Mouse (Mus musculus): ENCODE measurements at regions not wholly inside any gene's neighbourhood (a gene's known extent, or its start where the extent isn't known, plus 50 kb on each side); places are given as distances from the start of the nearest gene placed in this dataset.
A peak's percentile ranks its signal among the peaks of the same experiment; 100 is the strongest.

GRCm38 (mm10) chr9:41238395-41239096 is 77.0 kb upstream of the Ubash3b start:
- Histone ChIP-seq H3K9ac (no peak overlapping the region), H3K36me3 (no peaks in the 10 kb centered on the region), H3K4me3 (no peak overlapping the region), H3K4me1 (replicated peaks) (no peaks in the 10 kb centered on the region), H3K9me3 (replicated peaks) (no peaks in the 10 kb centered on the region), H3K27ac (ENCODE audit: poor library complexity, severe bottlenecking) (no peak overlapping the region), H3K27me3 (replicated peaks) (no peaks in the 10 kb centered on the region), H3K4me2 (no peak overlapping the region)
- ATAC-seq (ENCODE audit: insufficient number of reproducible peaks, low FRiP score), result no peak
- 68% methylated on average over 5 of the region's 5 CpGs for WGBS

- no peak overlapping the region for H3K9ac ChIP-seq
- H3K4me2 ChIP-seq, result no peak overlapping the region
- 83% methylated on average over 5 of the region's 5 CpGs for WGBS
- H3K27ac ChIP-seq (ENCODE audit: poor library complexity, severe bottlenecking), result no peak overlapping the region
- H3K36me3 ChIP-seq, result no peaks in the 10 kb centered on the region
- ATAC-seq (ENCODE audit: insufficient number of reproducible peaks, low FRiP score), result no peak
- no peak overlapping the region for H3K4me3 ChIP-seq
- H3K27me3 ChIP-seq (replicated peaks), result no peaks in the 10 kb centered on the region
- no peaks in the 10 kb centered on the region for H3K4me1 ChIP-seq (replicated peaks)
- no peaks in the 10 kb centered on the region for H3K9me3 ChIP-seq (replicated peaks)
These were observed 75.8 kb upstream of the Ubash3b start for GRCm38 (mm10) chr9:41237265-41237664.

GRCm38 (mm10) chr9:41229225-41229582 is 67.7 kb upstream of the Ubash3b start:
- no peak for ATAC-seq (ENCODE audit: insufficient number of reproducible peaks, low FRiP score)
- Histone ChIP-seq H3K27me3 (replicated peaks) (no peaks in the 10 kb centered on the region), H3K9ac (peak overlapping the region; percentile 77), H3K36me3 (no peaks in the 10 kb centered on the region), H3K9me3 (replicated peaks) (no peaks in the 10 kb centered on the region), H3K4me1 (replicated peaks) (peaks cover 6% of the 10 kb centered on the region), H3K4me2 (peak overlapping the region; percentile 75), H3K27ac (ENCODE audit: poor library complexity, severe bottlenecking) (peak overlapping the region; percentile 88), H3K4me3 (peak overlapping the region; percentile 52)
- 10% methylated on average over 5 of the region's 5 CpGs for WGBS

- peaks cover 6% of the 10 kb centered on the region for H3K4me1 ChIP-seq (replicated peaks)
- peak overlapping the region; percentile 88 for H3K27ac ChIP-seq (ENCODE audit: poor library complexity, severe bottlenecking)
- WGBS, result 5% methylated on average over 29 of the region's 29 CpGs
- no peaks in the 10 kb centered on the region for H3K9me3 ChIP-seq (replicated peaks)
- H3K27me3 ChIP-seq (replicated peaks), result no peaks in the 10 kb centered on the region
- H3K4me2 ChIP-seq, result peak overlapping the region; percentile 75
- ATAC-seq (ENCODE audit: insufficient number of reproducible peaks, low FRiP score), result peak; percentile 87
- peak overlapping the region; percentile 77 for H3K9ac ChIP-seq
- H3K4me3 ChIP-seq, result peak overlapping the region; percentile 52
- no peaks in the 10 kb centered on the region for H3K36me3 ChIP-seq
These were observed 67.1 kb upstream of the Ubash3b start for GRCm38 (mm10) chr9:41228425-41229224.

- Histone ChIP-seq H3K4me2 (no peak overlapping the region), H3K27ac (ENCODE audit: poor library complexity, severe bottlenecking) (no peak overlapping the region), H3K9me3 (replicated peaks) (no peaks in the 10 kb centered on the region), H3K9ac (no peak overlapping the region), H3K4me3 (no peak overlapping the region), H3K27me3 (replicated peaks) (no peaks in the 10 kb centered on the region), H3K4me1 (replicated peaks) (peaks cover 6% of the 10 kb centered on the region; the same call in 1 of the 2 replicates), H3K36me3 (no peaks in the 10 kb centered on the region)
- no peak for ATAC-seq (ENCODE audit: insufficient number of reproducible peaks, low FRiP score)
- 73% methylated on average over 11 of the region's 11 CpGs for WGBS
These were observed 61.9 kb upstream of the Ubash3b start for GRCm38 (mm10) chr9:41223406-41223805.

GRCm38 (mm10) chr9:41222346-41223015 is 61.0 kb upstream of the Ubash3b start:
- no peak for ATAC-seq (ENCODE audit: insufficient number of reproducible peaks, low FRiP score)
- Histone ChIP-seq H3K4me2 (no peak overlapping the region), H3K27me3 (replicated peaks) (no peaks in the 10 kb centered on the region), H3K36me3 (no peaks in the 10 kb centered on the region), H3K4me3 (no peak overlapping the region), H3K9ac (no peak overlapping the region), H3K27ac (ENCODE audit: poor library complexity, severe bottlenecking) (no peak overlapping the region), H3K4me1 (replicated peaks) (peaks cover 6% of the 10 kb centered on the region; the same call in 1 of the 2 replicates), H3K9me3 (replicated peaks) (no peaks in the 10 kb centered on the region)
- 78% methylated on average over 16 of the region's 16 CpGs for WGBS

- no peak overlapping the region for H3K4me3 ChIP-seq
- no peak overlapping the region for H3K27ac ChIP-seq (ENCODE audit: poor library complexity, severe bottlenecking)
- 0 out of 2 replicates have a peak, but pooled peaks cover 2% of the 10 kb centered on the region for H3K9me3 ChIP-seq (replicated peaks)
- H3K9ac ChIP-seq, result no peak overlapping the region
- H3K36me3 ChIP-seq, result no peaks in the 10 kb centered on the region
- no peak overlapping the region for H3K4me2 ChIP-seq
- ATAC-seq (ENCODE audit: insufficient number of reproducible peaks, low FRiP score), result no peak
- WGBS, result 54% methylated on average over 4 of the region's 4 CpGs
- H3K27me3 ChIP-seq (replicated peaks), result no peaks in the 10 kb centered on the region
- peaks cover 6% of the 10 kb centered on the region; the same call in 1 of the 2 replicates for H3K4me1 ChIP-seq (replicated peaks)
These were observed 59.8 kb upstream of the Ubash3b start for GRCm38 (mm10) chr9:41221110-41221790.

- H3K4me2 ChIP-seq, result no peak overlapping the region
- H3K27ac ChIP-seq (ENCODE audit: poor library complexity, severe bottlenecking), result no peak overlapping the region
- 0 out of 2 replicates have a peak, but pooled peaks cover 2% of the 10 kb centered on the region for H3K9me3 ChIP-seq (replicated peaks)
- no peaks in the 10 kb centered on the region for H3K36me3 ChIP-seq
- H3K4me3 ChIP-seq, result no peak overlapping the region
- H3K4me1 ChIP-seq (replicated peaks), result peaks cover 6% of the 10 kb centered on the region; the same call in 1 of the 2 replicates
- no peaks in the 10 kb centered on the region for H3K27me3 ChIP-seq (replicated peaks)
- no peak overlapping the region for H3K9ac ChIP-seq
- 79% methylated on average over 3 of the region's 3 CpGs for WGBS
- no peak for ATAC-seq (ENCODE audit: insufficient number of reproducible peaks, low FRiP score)
These were observed 58.7 kb upstream of the Ubash3b start for GRCm38 (mm10) chr9:41220105-41220669.

- 79% methylated on average over 6 of the region's 6 CpGs for WGBS
- Histone ChIP-seq H3K4me2 (no peak overlapping the region), H3K9me3 (replicated peaks) (0 out of 2 replicates have a peak, but pooled peaks cover 2% of the 10 kb centered on the region), H3K36me3 (no peaks in the 10 kb centered on the region), H3K27ac (ENCODE audit: poor library complexity, severe bottlenecking) (no peak overlapping the region), H3K4me1 (replicated peaks) (peaks cover 6% of the 10 kb centered on the region; the same call in 1 of the 2 replicates), H3K9ac (no peak overlapping the region), H3K27me3 (replicated peaks) (no peaks in the 10 kb centered on the region), H3K4me3 (no peak overlapping the region)
- ATAC-seq (ENCODE audit: insufficient number of reproducible peaks, low FRiP score), result no peak
These were observed 57.2 kb upstream of the Ubash3b start for GRCm38 (mm10) chr9:41218702-41219101.

GRCm38 (mm10) chr9:41216248-41216647 is 54.8 kb upstream of the Ubash3b start:
- Histone ChIP-seq H3K4me1 (replicated peaks) (peaks cover 20% of the 10 kb centered on the region), H3K4me2 (no peak overlapping the region), H3K27me3 (replicated peaks) (no peaks in the 10 kb centered on the region), H3K36me3 (no peaks in the 10 kb centered on the region), H3K9me3 (replicated peaks) (0 out of 2 replicates have a peak, but pooled peaks cover 2% of the 10 kb centered on the region), H3K27ac (ENCODE audit: poor library complexity, severe bottlenecking) (no peak overlapping the region), H3K9ac (no peak overlapping the region), H3K4me3 (no peak overlapping the region)
- ATAC-seq (ENCODE audit: insufficient number of reproducible peaks, low FRiP score), result no peak
- WGBS, result 79% methylated on average over 3 of the region's 3 CpGs
